Mouse (Mus musculus) large intestine, adult 2 months (tissue): ENCODE data around the gene Slc45a1. TPM values are rescaled to one million over a fixed set of nuclear protein-coding genes. Genes with fewer than 3 reads are reported as not detected.

Experiments
- DNase-seq: peaks from one replicate; pipeline ENCODE4 v3.0.0-alpha.2; 2012; ENCODE audit warnings: low read depth, low spot score
- WGBS: fragments of 180-500 bp; shearing (Covaris S2); methylation state at CpG from one replicate; pipeline ENCODE4 v1.1.7; 2018; 5-methylcytosine and 5-hydroxymethylcytosine counted together
- polyA plus RNA-seq: library from polyadenylated mRNA; depleted of rRNA; stranded (reverse); fragments of >200 nt; gene quantifications from 2 replicates; pipeline ENCODE4 v1.2.3, GENCODE M21; 2012; rRNA removed

Gene Slc45a1
- polyA plus RNA-seq: 0.38 and 0.41 TPM in 2 replicates

GRCm38 (mm10) chr4:150651390-150652277 lies at the start of gene Slc45a1:
Gene Slc45a1, minus strand, starts transcription at chr4:150652174.
- 9% methylated on average over 41 of the region's 41 CpGs for WGBS

GRCm38 (mm10) chr4:150700849-150701248 lies 48.9 kb upstream of the Slc45a1 start:
- no peak for DNase-seq
- 94% methylated on average over 9 of the region's 9 CpGs for WGBS

More at GRCm38 (mm10) chr4:150651390-150652277, at the start of gene Slc45a1:
- no peak for DNase-seq

DNA sequence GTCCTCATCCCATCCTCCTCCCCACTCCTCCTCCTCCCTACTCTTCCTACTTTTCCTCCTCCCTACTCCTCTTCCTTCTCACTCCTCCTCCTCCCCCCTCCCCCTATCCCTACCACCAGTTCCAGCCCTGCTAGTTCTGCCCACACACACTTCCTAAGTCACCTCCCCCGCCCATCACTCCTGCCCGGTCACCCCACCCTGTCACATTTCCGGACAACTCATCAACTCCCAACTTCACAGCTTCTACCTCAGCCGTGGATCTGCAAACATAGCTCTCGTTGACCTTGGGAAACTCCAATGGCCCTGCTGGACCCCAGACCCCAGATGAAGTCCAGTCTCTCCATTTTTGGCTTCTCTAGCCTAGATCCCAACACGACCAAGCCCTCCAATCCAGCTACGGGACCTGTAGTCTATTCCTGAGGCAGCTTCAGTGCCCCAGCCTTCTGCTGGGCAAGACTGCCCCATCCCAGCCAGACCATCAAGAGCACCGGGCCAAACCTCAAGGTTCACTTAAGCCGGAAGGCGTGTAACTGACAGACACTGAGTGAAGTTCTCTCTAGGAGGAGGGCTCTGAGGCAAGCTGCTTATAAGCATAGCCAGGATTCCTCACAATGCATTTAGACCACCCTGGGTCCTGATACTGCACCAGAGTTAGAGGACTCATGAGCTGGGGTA lies 42.6 kb upstream of the Slc45a1 start:
- DNase-seq: no peak
- 48% methylated on average over 10 of the region's 10 CpGs for WGBS

GRCm38 (mm10) chr4:150692861-150693403 lies 41.0 kb upstream of the Slc45a1 start:
- DNase-seq: no peak
- 83% methylated on average over 10 of the region's 10 CpGs for WGBS

DNA sequence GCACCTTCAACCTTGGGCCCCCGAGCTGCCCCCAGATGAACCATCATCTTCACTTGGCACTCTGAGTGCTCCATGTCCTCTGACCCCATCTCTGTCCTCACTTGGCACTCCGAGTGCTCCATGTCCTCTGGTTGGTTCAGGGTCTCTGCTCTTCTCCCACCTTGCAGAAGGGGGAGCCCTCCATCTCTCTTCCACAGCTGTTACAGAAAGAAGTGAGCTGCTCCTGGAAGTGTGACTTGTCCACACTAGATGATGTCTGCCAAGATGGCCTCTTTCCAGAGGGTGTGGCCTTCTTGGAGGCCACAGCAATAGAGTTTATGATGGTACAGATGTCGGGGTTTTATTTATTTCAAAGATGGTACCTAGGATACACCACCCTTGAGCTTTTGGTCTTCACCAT lies 38.8 kb upstream of the Slc45a1 start:
- 53% methylated on average over 3 of the region's 3 CpGs for WGBS
- DNase-seq: no peak

- 95% methylated on average over 10 of the region's 10 CpGs for WGBS
- no peak for DNase-seq
These were observed 37.6 kb upstream of the Slc45a1 start for GRCm38 (mm10) chr4:150689553-150689952.

DNA sequence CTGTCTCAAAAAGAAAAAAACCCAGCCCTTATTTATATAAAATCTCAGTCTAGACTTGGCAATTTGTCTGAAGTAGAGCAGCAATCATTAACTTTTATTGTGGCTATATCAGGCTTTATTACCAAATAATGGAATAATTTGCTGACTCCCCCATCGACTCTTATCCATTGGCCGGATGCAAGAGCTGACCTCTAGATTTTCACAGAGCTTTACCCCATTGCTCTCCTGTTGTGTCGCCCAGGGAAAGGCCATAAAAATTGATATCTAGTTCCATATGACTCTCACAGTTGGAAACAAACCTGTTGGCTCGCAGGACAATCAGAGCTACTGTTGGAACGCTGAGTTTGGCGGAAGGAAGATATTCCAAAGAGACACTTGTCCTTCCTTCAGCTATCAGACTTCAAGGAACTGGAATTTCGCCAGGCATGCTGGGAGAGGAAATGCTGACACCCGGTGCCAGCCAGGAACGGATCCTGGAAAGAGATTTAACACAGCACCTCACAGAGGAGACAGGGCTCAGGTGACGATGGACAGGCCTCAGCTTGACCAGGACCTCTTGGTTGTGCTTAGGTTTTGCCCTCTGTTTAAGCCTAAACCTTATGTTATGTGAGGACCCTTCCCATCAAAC lies 35.3 kb upstream of the Slc45a1 start:
- WGBS: 29% methylated on average over 10 of the region's 10 CpGs
- no peak for DNase-seq

DNA sequence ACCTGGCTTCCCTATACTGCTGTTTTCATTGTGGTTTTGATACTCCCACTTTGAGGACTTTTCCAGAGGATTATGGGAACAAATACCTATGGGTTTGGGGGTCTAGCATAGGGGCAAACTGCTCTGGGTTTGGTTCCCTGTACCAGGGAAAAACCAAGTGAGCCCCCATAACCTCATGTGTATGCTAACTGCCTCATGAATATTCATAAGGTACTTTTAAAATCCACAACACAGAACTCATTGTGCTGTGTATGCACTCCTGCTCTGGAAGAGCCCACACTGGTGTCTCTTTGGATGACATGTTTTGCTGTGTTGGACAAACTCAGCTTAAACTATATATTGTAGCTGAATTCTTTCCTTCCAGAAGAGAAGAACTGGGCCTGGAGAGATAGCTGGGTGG lies 34.6 kb upstream of the Slc45a1 start:
- DNase-seq: no peak

- 51% methylated on average over 8 of the region's 8 CpGs for WGBS
These were observed 34.0 kb upstream of the Slc45a1 start for GRCm38 (mm10) chr4:150685778-150686493.

GRCm38 (mm10) chr4:150685043-150685777 lies 33.2 kb upstream of the Slc45a1 start:
- no peak for DNase-seq
- WGBS: 16% methylated on average over 15 of the region's 15 CpGs

More at GRCm38 (mm10) chr4:150685778-150686493, 34.0 kb upstream of the Slc45a1 start:
- no peak for DNase-seq

DNA sequence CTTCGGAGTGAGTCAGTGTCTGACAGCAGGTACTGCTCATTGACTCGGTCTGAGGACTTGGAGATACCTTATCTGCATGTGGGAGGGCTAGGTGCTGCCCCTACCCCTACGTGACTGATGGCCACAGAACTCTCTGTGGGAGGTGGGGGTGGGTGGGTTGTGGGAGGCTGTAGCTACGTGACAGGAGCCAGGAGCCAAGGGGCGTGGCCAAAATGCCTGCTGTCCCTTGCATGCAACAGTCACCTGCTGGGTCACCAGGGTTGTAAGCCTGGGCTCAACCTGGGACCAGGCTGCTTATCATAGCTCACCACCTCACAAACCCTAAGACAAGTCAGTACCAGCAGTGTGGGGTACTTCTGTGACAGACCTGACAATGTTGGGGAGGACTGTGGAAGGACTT lies 28.4 kb upstream of the Slc45a1 start:
- 81% methylated on average over 5 of the region's 5 CpGs for WGBS
- DNase-seq: no peak

DNA sequence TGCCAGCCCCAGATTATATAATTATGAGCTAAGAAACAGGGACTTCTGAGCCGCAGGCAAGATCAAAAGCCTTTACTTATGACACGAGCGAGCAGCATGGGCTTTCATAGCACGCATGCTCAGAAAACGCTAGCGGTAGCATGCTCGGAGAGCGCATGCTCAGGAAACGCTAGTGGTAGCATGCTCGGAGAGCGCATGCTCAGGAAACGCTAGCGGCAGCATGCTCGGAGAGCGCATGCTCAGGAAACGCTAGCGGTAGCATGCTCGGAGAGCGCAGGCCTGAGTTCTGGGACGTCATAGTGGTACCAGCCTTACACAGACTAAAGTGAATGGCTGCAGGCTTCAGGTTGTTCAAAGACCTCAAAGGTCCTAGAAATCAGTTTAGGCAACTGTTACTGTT lies 26.8 kb upstream of the Slc45a1 start:
- no peak for DNase-seq
- 97% methylated on average over 20 of the region's 20 CpGs for WGBS

DNA sequence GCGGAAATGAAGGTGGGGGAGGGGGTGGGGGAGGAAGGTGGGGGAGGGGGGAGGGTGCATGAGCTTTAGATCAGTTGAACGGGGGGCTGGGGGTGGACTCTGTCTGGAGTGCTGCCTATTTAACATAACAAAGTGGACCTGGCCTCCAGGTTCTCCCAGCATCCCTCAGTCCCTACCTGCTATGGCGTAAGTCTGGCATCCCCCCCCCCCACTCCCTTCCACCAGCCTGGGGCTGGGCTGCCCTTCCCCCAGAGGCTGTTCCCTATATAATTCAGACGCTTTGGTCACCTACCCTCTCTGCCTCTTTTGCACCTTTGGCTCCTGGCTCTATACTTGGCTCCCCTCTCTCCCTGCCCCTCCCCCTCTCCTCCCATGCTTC lies 25.9 kb upstream of the Slc45a1 start:
- DNase-seq: no peak
- whole genome bisulfite sequencing: 49% methylated on average over 4 of the region's 4 CpGs

- 62% methylated on average over 10 of the region's 10 CpGs for WGBS
- no peak for DNase-seq
These were observed 25.3 kb upstream of the Slc45a1 start for GRCm38 (mm10) chr4:150677126-150677845.

DNA sequence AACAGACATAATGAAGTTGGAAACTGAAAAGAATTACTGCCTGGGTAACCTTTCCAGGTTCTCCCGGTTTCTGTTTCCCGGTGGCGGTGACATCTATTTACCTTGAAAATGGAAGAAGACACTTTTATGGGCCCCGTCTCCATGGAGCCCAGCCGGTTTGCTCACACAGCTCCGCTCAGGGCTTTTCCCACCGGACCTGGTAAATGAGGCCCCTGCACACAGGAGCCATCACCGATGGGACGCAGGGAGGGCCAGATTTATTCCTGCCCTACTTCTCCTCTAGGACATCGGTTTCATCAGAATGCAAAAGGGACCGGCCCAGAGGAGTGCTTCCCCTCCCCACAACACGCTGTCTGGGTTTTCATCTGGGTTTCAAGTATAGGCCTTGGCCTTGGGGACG lies 24.1 kb upstream of the Slc45a1 start:
- WGBS: 58% methylated on average over 13 of the region's 13 CpGs
- DNase-seq: no peak

- no peak for DNase-seq
- WGBS: 95% methylated on average over 10 of the region's 10 CpGs
These were observed 23.3 kb upstream of the Slc45a1 start for GRCm38 (mm10) chr4:150675274-150675673.

DNA sequence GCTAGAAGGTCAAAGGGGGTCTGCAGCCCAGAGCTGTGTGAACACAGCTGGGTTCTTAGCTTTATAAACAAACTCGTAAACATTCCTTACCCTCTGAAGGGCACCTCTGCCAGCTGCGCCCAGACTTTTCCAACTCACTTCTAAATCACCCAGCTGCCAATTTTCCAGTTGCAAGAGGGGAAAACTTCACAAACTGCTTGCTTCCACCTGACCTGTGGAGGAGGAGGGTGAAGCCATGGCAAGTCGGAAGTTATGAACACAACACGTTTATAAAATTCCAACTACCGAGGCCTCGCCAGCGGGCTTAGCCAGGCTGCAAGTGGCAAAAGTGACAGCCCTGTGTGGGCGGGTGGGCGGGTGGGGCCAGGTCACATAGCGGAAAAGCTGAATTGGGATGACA lies 13.8 kb upstream of the Slc45a1 start:
- 67% methylated on average over 10 of the region's 10 CpGs for WGBS
- DNase-seq: no peak

DNA sequence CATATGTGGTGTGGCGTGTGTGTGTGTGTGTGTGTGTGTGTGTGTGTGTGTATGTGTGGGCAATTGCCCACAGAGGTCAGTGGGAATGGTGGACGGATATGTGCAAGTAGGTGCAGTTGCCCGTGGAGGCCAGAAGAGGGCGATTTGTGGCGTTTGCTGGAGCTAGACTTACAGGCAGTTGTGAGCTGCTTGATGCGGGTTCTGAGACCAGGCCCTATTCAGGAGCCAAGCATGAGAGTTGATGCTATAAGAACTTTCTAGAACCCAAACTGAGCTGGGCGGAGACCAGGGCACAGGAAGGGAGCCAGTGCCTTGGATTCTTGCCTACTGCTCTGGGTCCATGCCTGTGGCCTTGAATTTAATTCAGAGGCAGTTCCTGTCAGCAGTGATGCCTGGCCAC lies 12.8 kb upstream of the Slc45a1 start:
- 87% methylated on average over 7 of the region's 7 CpGs for WGBS
- no peak for DNase-seq
